Mouse (Mus musculus) kidney, postnatal 0 days (tissue): Measurements from ENCODE around the gene Syna. TPM values are rescaled to one million over a fixed set of nuclear protein-coding genes. Genes with fewer than 3 reads are reported as not detected.

Source experiments
- ATAC-seq: fragments of 200-750 bp; cut with Nextera tagmentation; replicated peaks from 2 replicates; pipeline ENCODE4 v1.8.0; 2017; ENCODE audit warnings: low read depth, moderate number of reproducible peaks, moderate TSS enrichment, moderate library complexity; ENCODE audit not compliant: low FRiP score
- DNase-seq: peaks from one replicate; pipeline ENCODE4 v3.0.0-alpha.2; 2016; ENCODE audit warnings: low spot score
- H3K27ac ChIP-seq: fragments of 300-500 bp; sonication (generic); 2 replicates; pipeline ENCODE4 v1.5.1; 2014; ENCODE audit warnings: mild to moderate bottlenecking
- H3K27me3 ChIP-seq: fragments of 300-500 bp; sonication (generic); 2 replicates; pipeline ENCODE4 v1.6.1; 2014; ENCODE audit warnings: low read length, mixed read lengths; ENCODE audit not compliant: insufficient read depth
- H3K36me3 ChIP-seq: fragments of 300-500 bp; sonication (generic); 2 replicates; pipeline ENCODE4 v1.6.1; 2014; ENCODE audit warnings: low read length, mixed read lengths; ENCODE audit not compliant: insufficient read depth
- H3K4me1 ChIP-seq: fragments of 300-500 bp; sonication (generic); replicated peaks from 2 replicates; pipeline ENCODE4 v1.6.1; 2014; ENCODE audit warnings: antibody characterized with exemption, low read length, mixed read lengths; ENCODE audit not compliant: insufficient read depth
- H3K4me2 ChIP-seq: fragments of 300-500 bp; sonication (generic); 2 replicates; pipeline ENCODE4 v1.6.1; 2014; ENCODE audit warnings: mild to moderate bottlenecking, low read length, moderate library complexity, mixed read lengths
- H3K4me3 ChIP-seq: fragments of 300-500 bp; sonication (generic); replicated peaks from 2 replicates; pipeline ENCODE4 v1.5.1; 2014; ENCODE audit warnings: low read depth, low read length
- H3K9ac ChIP-seq: fragments of 300-500 bp; sonication (generic); 2 replicates; pipeline ENCODE4 v1.6.1; 2014; ENCODE audit warnings: low read depth, low read length
- H3K9me3 ChIP-seq: fragments of 300-500 bp; sonication (generic); replicated peaks from 2 replicates; pipeline ENCODE4 v1.6.1; 2016; ENCODE audit warnings: low read length, inconsistent platforms, mixed read lengths
- CTCF ChIP-seq: IDR thresholded peaks from 2 replicates; pipeline ENCODE4 v1.5.1; 2016; ENCODE audit warnings: antibody characterized with exemption, low read depth, mild to moderate bottlenecking, moderate library complexity
- WGBS: fragments of 180-500 bp; shearing (Covaris S2); extraction: QIAGEN DNeasy Blood & Tissue Kit; methylation state at CpG from one replicate; pipeline ENCODE4 v1.1.7; 2014; 5-methylcytosine and 5-hydroxymethylcytosine counted together
- polyA plus RNA-seq: library from polyadenylated mRNA; unstranded; fragments of >200 nt; fragmentation: Nextera tagmentation; extraction: Ambion mirVana; gene quantifications from 2 replicates; pipeline ENCODE4 v1.2.1, GENCODE M21; 2015

Gene Syna
- polyA plus RNA-seq, 1 experiment from 2014 or later = 0.32 TPM

GRCm38 (mm10) chr5:134568964-134569491 lies 9.1 kb upstream of the Syna start:
- peak; percentile 81 for ATAC-seq
- H3K27me3 ChIP-seq = no peaks in the 10 kb centered on the region

GRCm38 (mm10) chr5:134568030-134568429 lies 8.1 kb upstream of the Syna start:
- WGBS = 73% methylated on average over 3 of the region's 3 CpGs
- no peak overlapping the region for H3K4me3 ChIP-seq
- no peak for DNase-seq
- H3K36me3 ChIP-seq = no peaks in the 10 kb centered on the region
- no peaks in the 10 kb centered on the region for H3K9me3 ChIP-seq
- peak overlapping the region; percentile 86 for H3K27ac ChIP-seq
- TF ChIP-seq CTCF = no peak
- H3K4me1 ChIP-seq = peaks cover 17% of the 10 kb centered on the region; the same call in 1 of the 2 replicates
- no peak for ATAC-seq
- H3K9ac ChIP-seq = no peak overlapping the region
- H3K27me3 ChIP-seq = no peaks in the 10 kb centered on the region
- H3K4me2 ChIP-seq = no peak overlapping the region

More at GRCm38 (mm10) chr5:134568964-134569491, 9.1 kb upstream of the Syna start:
- peak; percentile 83 for DNase-seq
- H3K36me3 ChIP-seq = no peaks in the 10 kb centered on the region
- TF ChIP-seq CTCF = no peak
- no peak overlapping the region for H3K4me3 ChIP-seq
- no peak overlapping the region for H3K9ac ChIP-seq
- peaks cover 17% of the 10 kb centered on the region; the same call in 1 of the 2 replicates for H3K4me1 ChIP-seq
- no peak overlapping the region for H3K4me2 ChIP-seq
- no peaks in the 10 kb centered on the region for H3K9me3 ChIP-seq
- 32% methylated on average over 8 of the region's 8 CpGs for WGBS
- H3K27ac ChIP-seq = peak overlapping the region; percentile 86

- H3K4me2 ChIP-seq = no peak overlapping the region
- no peak for TF ChIP-seq CTCF
- H3K27me3 ChIP-seq = no peaks in the 10 kb centered on the region
- no peaks in the 10 kb centered on the region for H3K36me3 ChIP-seq
- peaks cover 12% of the 10 kb centered on the region; the same call in 1 of the 2 replicates for H3K4me1 ChIP-seq
- 84% methylated on average over 4 of the region's 4 CpGs for WGBS
- no peaks in the 10 kb centered on the region for H3K9me3 ChIP-seq
- ATAC-seq (no peak), DNase-seq (no peak)
- no peak overlapping the region for H3K9ac ChIP-seq
- no peak overlapping the region for H3K4me3 ChIP-seq
- H3K27ac ChIP-seq = no peak overlapping the region
Measured at GRCm38 (mm10) chr5:134567445-134567844, 7.5 kb upstream of the Syna start.

GRCm38 (mm10) chr5:134565696-134566095 lies 5.7 kb upstream of the Syna start:
- Histone ChIP-seq H3K4me1 (0 out of 2 replicates have a peak, but pooled peaks cover 8% of the 10 kb centered on the region), H3K4me3 (no peak overlapping the region), H3K36me3 (no peaks in the 10 kb centered on the region), H3K27ac (no peak overlapping the region), H3K9ac (no peak overlapping the region), H3K27me3 (no peaks in the 10 kb centered on the region), H3K9me3 (no peaks in the 10 kb centered on the region), H3K4me2 (no peak overlapping the region)
- WGBS = 82% methylated on average over 6 of the region's 6 CpGs
- TF ChIP-seq CTCF = no peak
- ATAC-seq (no peak), DNase-seq (no peak)

GRCm38 (mm10) chr5:134564272-134564671 lies 4.3 kb upstream of the Syna start:
- Histone ChIP-seq H3K9ac (no peak overlapping the region), H3K4me2 (no peak overlapping the region), H3K4me1 (0 out of 2 replicates have a peak, but pooled peaks cover 8% of the 10 kb centered on the region), H3K4me3 (no peak overlapping the region), H3K27me3 (no peaks in the 10 kb centered on the region), H3K27ac (no peak overlapping the region), H3K9me3 (no peaks in the 10 kb centered on the region), H3K36me3 (no peaks in the 10 kb centered on the region)
- DNase-seq (no peak), ATAC-seq (no peak)
- TF ChIP-seq CTCF = no peak
- WGBS = 95% methylated on average over 2 of the region's 2 CpGs

GRCm38 (mm10) chr5:134560450-134561171 lies 640 bp upstream of the Syna start:
- Histone ChIP-seq H3K4me1 (0 out of 2 replicates have a peak, but pooled peaks cover under 1% of the 10 kb centered on the region), H3K4me3 (no peak overlapping the region), H3K9ac (no peak overlapping the region), H3K36me3 (no peaks in the 10 kb centered on the region), H3K4me2 (no peak overlapping the region), H3K27me3 (no peaks in the 10 kb centered on the region), H3K27ac (no peak overlapping the region), H3K9me3 (no peaks in the 10 kb centered on the region)
- WGBS = 81% methylated on average over 16 of the region's 16 CpGs
- TF ChIP-seq CTCF = no peak
- ATAC-seq (no peak), DNase-seq (no peak)
